25 mouse cellular contexts compared by ENCODE assay signal in genomic region chr1:82491954-82492353, GRCm38 (mm10).
A peak's percentile ranks its signal among the peaks of the same experiment; 100 is the strongest.
DNase-seq lines count a peak whose midpoint lies in the region; ATAC-seq lines count a peak whose summit lies in the region.
"Had no signal": no experiment of that assay in that cellular context is flagged by ENCODE, and none has a peak within 500 bp of the region (broad histone marks: within the 10 kb centered on the region; RNA-seq: fewer than 3 reads in every experiment).

No protein-coding gene starts in this region.

- H3K36me3 ChIP-seq in heart, embryonic 10.5 days: no peaks in the 10 kb centered on the region
- no peaks in the 10 kb centered on the region for H3K36me3 ChIP-seq in limb, embryonic 11.5 days (ENCODE audit: control insufficient read depth, insufficient read depth, low read length)
- H3K36me3 ChIP-seq in limb, embryonic 10.5 days: no peaks in the 10 kb centered on the region
- H3K36me3 ChIP-seq in midbrain, embryonic 13.5 days: no peaks in the 10 kb centered on the region
- H3K36me3 ChIP-seq in midbrain, embryonic 15.5 days (replicated peaks): no peaks in the 10 kb centered on the region
- H3K36me3 ChIP-seq: embryonic facial prominence, embryonic 10.5 days; embryonic facial prominence, embryonic 12.5 days; G1E had no signal

- H3K9ac ChIP-seq in limb, embryonic 11.5 days (ENCODE audit: low read length): no peak overlapping the region
- no peak overlapping the region for H3K9ac ChIP-seq in midbrain, embryonic 13.5 days (replicated peaks)
- H3K9ac ChIP-seq in midbrain, embryonic 15.5 days: no peak overlapping the region
- H3K9ac ChIP-seq: embryonic facial prominence, embryonic 12.5 days; forebrain, embryonic 13.5 days had no signal

- WGBS in heart, embryonic 10.5 days: 82% methylated on average over 2 of the region's 2 CpGs
- WGBS in limb, embryonic 11.5 days: 91% methylated on average over 2 of the region's 2 CpGs
- WGBS in limb, embryonic 10.5 days: 93% methylated on average over 2 of the region's 2 CpGs
- 85% methylated on average over 2 of the region's 2 CpGs for WGBS in midbrain, embryonic 13.5 days
- 73% methylated on average over 2 of the region's 2 CpGs for WGBS in midbrain, embryonic 15.5 days

- no peak overlapping the region for H3K4me3 ChIP-seq in heart, embryonic 10.5 days
- no peak overlapping the region for H3K4me3 ChIP-seq in limb, embryonic 11.5 days (ENCODE audit: low read depth, low read length)
- H3K4me3 ChIP-seq in limb, embryonic 10.5 days: no peak overlapping the region
- H3K4me3 ChIP-seq in midbrain, embryonic 13.5 days (replicated peaks): no peak overlapping the region
- no peak overlapping the region for H3K4me3 ChIP-seq in midbrain, embryonic 15.5 days
- H3K4me3 ChIP-seq: embryonic facial prominence, embryonic 10.5 days; embryonic facial prominence, embryonic 12.5 days; forebrain, embryonic 13.5 days had no signal

- H3K4me1 ChIP-seq in heart, embryonic 10.5 days: no peaks in the 10 kb centered on the region
- H3K4me1 ChIP-seq in limb, embryonic 11.5 days (ENCODE audit: control insufficient read depth, insufficient read depth, low read length): no peaks in the 10 kb centered on the region
- H3K4me1 ChIP-seq in limb, embryonic 10.5 days: no peaks in the 10 kb centered on the region
- H3K4me1 ChIP-seq in midbrain, embryonic 13.5 days (replicated peaks): no peaks in the 10 kb centered on the region
- no peaks in the 10 kb centered on the region for H3K4me1 ChIP-seq in midbrain, embryonic 15.5 days
- H3K4me1 ChIP-seq: forebrain, embryonic 13.5 days had no signal

- no peak for ATAC-seq in limb, embryonic 11.5 days (ENCODE audit: insufficient number of reproducible peaks, low FRiP score, low TSS enrichment, low read depth)
- 0 out of 2 replicates have a peak, but pooled peaks have one; percentile 34 for ATAC-seq in midbrain, embryonic 13.5 days
- ATAC-seq in midbrain, embryonic 15.5 days (replicated peaks): no peak
- ATAC-seq: activated CD4-positive, CD25-positive, alpha-beta regulatory T cell, adult 4 months; CD4-positive, CD25-positive, alpha-beta regulatory T cell, adult 4 months; forebrain, embryonic 13.5 days; Patski had no signal

- no peak overlapping the region for H3K27ac ChIP-seq in heart, embryonic 10.5 days
- H3K27ac ChIP-seq in limb, embryonic 11.5 days (replicated peaks; ENCODE audit: low read depth, low read length): no peak overlapping the region
- H3K27ac ChIP-seq in limb, embryonic 10.5 days: no peak overlapping the region
- H3K27ac ChIP-seq in midbrain, embryonic 13.5 days: no peak overlapping the region
- no peak overlapping the region for H3K27ac ChIP-seq in midbrain, embryonic 15.5 days
- H3K27ac ChIP-seq: embryonic facial prominence, embryonic 10.5 days; embryonic facial prominence, embryonic 12.5 days; forebrain, embryonic 13.5 days had no signal

- no peaks in the 10 kb centered on the region for H3K27me3 ChIP-seq in heart, embryonic 10.5 days (ENCODE audit: insufficient read depth, poor library complexity, severe bottlenecking)
- no peaks in the 10 kb centered on the region for H3K27me3 ChIP-seq in limb, embryonic 11.5 days (ENCODE audit: control insufficient read depth, insufficient read depth, low read length)
- no peaks in the 10 kb centered on the region for H3K27me3 ChIP-seq in limb, embryonic 10.5 days (ENCODE audit: low read depth, poor library complexity, severe bottlenecking)
- H3K27me3 ChIP-seq in midbrain, embryonic 13.5 days: no peaks in the 10 kb centered on the region
- H3K27me3 ChIP-seq in midbrain, embryonic 15.5 days (replicated peaks): no peaks in the 10 kb centered on the region
- H3K27me3 ChIP-seq: CH12.LX; embryonic facial prominence, embryonic 12.5 days; forebrain, embryonic 13.5 days; Patski had no signal

- DNase-seq in heart, embryonic 10.5 days (ENCODE audit: low spot score): peak; percentile 14
- DNase-seq in heart, adult 9 months (ENCODE audit: low spot score in 2 of 2): no peak
- peak; percentile 14 for DNase-seq in limb, embryonic 11.5 days (ENCODE audit: low spot score)
- no peak for DNase-seq in limb, embryonic 10.5 days (ENCODE audit: low spot score)
- peak; percentile 4 for DNase-seq in retina, postnatal 1 day
- DNase-seq in retina, embryonic 14.5 days (ENCODE audit: low spot score): no peak
- DNase-seq: adrenal gland, adult 8-10 months; adrenal gland, postnatal 14 days; adrenal gland, postnatal 36 days; B cell, adult 2 months; cerebellum, adult 11-12 months; cerebellum, adult 2 months; cerebellum, adult 9-10 months; cerebellum, postnatal 10 days; cerebellum, postnatal 25 days had no signal

- H3K9me3 ChIP-seq in heart, embryonic 10.5 days: no peaks in the 10 kb centered on the region
- H3K9me3 ChIP-seq in limb, embryonic 11.5 days (ENCODE audit: control insufficient read depth, low read length): no peaks in the 10 kb centered on the region
- no peaks in the 10 kb centered on the region for H3K9me3 ChIP-seq in limb, embryonic 10.5 days (replicated peaks)
- no peaks in the 10 kb centered on the region for H3K9me3 ChIP-seq in midbrain, embryonic 13.5 days
- H3K9me3 ChIP-seq in midbrain, embryonic 15.5 days: no peaks in the 10 kb centered on the region
- H3K9me3 ChIP-seq: embryonic facial prominence, embryonic 10.5 days; embryonic facial prominence, embryonic 12.5 days; forebrain, embryonic 13.5 days; G1E had no signal

- no peak overlapping the region for H3K4me2 ChIP-seq in limb, embryonic 11.5 days (ENCODE audit: low read depth, severe bottlenecking)
- H3K4me2 ChIP-seq in midbrain, embryonic 13.5 days (replicated peaks): no peak overlapping the region
- no peak overlapping the region for H3K4me2 ChIP-seq in midbrain, embryonic 15.5 days
- H3K4me2 ChIP-seq: embryonic facial prominence, embryonic 12.5 days; forebrain, embryonic 13.5 days had no signal

Comparison
In these comparisons a context has a peak if more than half of its experiments do, and no peak if none do; other contexts are left out.
1. DNase-seq: peak in heart, embryonic 10.5 days (single experiment), limb, embryonic 11.5 days (single experiment) and retina, postnatal 1 day (single experiment); none in heart, adult 9 months (0 of 2), limb, embryonic 10.5 days (single experiment) and retina, embryonic 14.5 days (single experiment).